Mouse (Mus musculus) CD4-positive helper T cell, adult 2 months (primary cell): ENCODE results near the gene Lctl.
A peak's percentile ranks its signal among the peaks of the same experiment; 100 is the strongest.
"Not testable (repeated sequence)": the region's sequence is repeated elsewhere in the genome, so short reads cannot be mapped to it uniquely, and the experiment has no call there.

Experiments
- DNase-seq: peaks from one replicate; pipeline ENCODE4 v3.0.0-alpha.2; 2012; ENCODE audit warnings: low read depth, missing footprints, low spot score

Lctl gene

GRCm38 (mm10) chr9:64119898-64120297 lies 3.0 kb downstream of the Lctl start:
- peak; percentile 38 for DNase-seq

- DNase-seq, result no peak
These were observed 3.8 kb downstream of the Lctl start for GRCm38 (mm10) chr9:64120584-64121277.

- DNase-seq, result no peak
These were observed 5.7 kb downstream of the Lctl start for GRCm38 (mm10) chr9:64122601-64123000.

- not testable (repeated sequence) for DNase-seq
These were observed 7.9 kb downstream of the Lctl start for GRCm38 (mm10) chr9:64124846-64125245.

DNA sequence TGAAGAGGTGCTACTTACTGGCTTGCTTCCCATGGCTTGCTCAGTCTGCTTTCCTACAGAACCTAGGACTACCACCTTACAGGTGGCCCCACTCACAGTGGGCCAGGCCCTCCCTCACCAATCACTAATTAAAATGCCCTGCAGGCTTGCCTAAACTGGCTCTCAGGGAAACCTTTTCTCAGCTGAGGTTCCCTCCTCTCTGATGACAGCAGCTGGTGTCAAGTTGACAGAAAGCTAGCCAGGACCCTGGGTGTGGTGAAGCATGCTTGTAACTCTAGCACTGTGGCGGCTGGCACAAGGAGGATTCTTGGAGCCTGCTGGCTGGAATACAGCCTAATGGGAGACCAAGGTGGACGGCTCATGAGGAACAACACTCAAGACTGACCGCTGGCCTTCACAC lies 8.4 kb downstream of the Lctl start:
- DNase-seq, result no peak

DNA sequence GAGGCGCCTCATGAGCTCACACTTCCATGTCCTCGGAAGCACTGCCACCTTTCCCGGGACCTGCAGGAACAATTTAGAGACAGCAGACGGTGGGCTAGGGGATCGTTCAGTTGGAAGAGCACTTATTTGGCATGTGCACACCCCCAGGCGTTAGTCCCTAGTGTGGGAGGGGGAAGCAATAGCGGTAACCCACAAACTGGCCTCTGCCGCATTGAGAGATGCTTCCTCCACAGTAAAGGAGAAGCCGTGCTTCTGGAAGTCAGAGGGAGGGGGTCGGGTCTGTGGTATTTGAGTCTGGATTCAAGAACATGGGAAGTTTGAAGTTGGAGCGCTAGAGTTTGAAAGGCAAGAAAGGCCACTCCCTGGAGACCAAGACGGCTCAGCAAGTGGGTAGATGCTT lies 9.2 kb downstream of the Lctl start:
- DNase-seq, result no peak

DNA sequence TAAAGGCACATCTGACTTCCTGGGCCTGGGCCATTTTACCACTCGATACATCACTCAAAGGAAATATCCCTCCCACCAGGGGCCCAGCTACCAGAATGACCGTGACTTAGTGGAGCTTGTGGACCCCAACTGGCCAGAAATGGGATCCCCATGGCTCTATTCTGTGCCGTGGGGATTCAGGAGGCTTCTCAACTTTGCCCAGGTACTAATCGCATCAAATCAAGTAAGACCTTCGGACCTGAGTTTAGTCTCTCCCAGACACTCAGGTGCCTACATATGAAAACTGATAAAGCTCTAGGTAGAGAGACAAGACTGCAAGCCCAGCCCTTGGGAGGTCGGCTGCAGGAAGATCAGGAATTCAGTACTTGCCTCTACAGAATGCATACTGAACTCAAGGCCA lies 14.7 kb downstream of the Lctl start:
- DNase-seq, result no peak

DNA sequence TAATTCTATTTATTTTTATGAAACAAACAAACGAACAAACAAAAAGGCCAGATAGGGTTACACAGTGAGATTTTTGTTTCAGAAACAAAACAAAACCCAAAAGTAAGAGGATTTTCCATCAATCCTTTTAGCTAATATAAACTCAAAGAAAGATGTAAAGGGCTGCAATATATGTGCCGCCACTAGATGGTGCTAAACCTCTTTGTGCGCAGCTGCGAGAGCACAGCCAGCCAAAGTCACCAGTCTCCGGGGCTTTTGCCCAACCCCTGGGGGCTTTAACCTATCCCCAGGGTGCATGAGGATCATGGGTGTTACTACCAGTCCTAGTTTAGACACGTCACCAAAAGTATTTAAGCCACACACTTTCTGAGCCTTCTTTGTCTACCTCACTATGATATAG lies 21.9 kb downstream of the Lctl start:
- peak; percentile 62 for DNase-seq

DNA sequence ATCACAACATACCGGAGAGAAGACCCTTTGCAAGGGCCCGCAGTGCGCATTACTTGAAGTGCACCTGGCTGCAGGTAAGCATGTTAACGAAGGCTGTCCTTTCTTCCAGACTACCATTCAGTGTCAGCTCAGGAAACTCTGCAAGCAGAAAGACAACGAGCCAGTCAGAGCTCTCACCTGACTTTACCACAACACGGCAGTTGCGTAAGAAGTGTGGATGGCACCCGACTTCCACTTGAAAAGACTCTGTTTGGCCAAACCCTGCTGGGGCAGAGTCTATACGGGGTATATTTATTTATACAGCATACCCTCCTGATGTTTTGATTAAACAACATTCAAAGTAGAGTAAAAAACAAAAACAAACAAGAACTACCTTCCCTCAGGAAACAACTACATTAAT lies 22.9 kb downstream of the Lctl start:
- DNase-seq, result no peak

- DNase-seq, result no peak
These were observed 39.7 kb downstream of the Lctl start for GRCm38 (mm10) chr9:64156641-64157040.

DNA sequence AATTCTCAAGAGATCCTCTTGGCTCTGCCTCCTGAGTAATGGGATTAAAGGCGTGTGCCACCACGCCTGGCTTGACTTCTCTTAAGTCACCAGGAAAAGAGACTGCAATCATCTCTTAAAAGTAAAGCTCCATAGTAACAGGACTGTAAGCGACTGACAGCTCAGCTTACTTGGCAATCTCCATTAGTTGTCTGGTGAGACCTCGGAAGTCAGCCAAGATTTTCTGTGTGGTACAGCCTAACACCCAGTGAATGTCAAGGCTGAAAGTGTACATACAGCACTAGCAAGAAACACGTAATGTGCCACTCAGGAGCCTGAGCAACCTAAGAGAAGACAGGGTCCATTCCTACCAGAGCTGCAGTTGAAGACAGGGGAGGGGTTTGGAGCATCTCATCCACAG lies 43.5 kb downstream of the Lctl start:
- no peak for DNase-seq

- not testable (repeated sequence) for DNase-seq
These were observed 53.0 kb downstream of the Lctl start for GRCm38 (mm10) chr9:64169967-64170366.

GRCm38 (mm10) chr9:64172145-64172815 lies 55.3 kb downstream of the Lctl start:
- no peak for DNase-seq

DNA sequence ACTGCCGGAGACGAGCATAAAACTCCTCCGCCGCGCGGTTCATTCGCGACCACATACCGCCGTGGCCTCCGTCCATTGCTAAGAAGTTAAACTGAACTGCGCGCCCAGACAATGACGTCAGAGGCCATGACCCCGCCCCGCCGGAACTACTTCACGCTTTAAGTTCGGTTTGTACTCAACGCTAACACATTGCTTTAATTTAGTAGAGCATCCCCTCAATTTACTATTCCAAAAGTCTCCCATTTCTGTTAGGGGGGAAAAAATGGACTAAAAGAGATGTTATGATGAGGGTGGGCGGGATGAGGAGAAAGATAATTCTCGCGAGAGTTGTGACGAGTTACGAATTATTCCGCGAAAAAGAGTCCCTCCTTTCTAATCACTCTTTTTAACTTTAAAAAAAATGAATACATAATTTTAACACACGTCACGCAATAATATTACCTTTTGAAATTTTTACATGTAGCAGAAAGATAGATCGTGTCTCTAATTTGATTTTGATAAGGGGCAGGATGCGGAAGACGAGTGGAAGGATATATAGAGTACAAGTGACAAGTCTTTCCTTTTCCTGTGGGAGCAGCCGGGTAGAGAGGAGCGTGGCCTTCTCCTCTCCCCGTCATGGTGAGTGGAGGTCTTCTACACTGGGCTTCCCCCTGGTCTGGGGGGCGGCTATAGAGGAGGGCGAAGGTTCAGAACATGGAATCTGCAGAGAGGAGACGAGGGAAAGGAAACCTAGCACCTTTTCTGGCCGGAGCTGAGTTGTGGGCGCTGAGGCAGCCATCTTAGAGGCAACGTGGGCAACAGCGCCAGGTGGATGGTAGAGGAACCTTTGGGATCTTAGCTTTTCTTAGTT lies 56.1 kb downstream of the Lctl start, which contains the start of the genes Zwilch and Rpl4:
TSS of gene Zwilch (minus strand) at position 289 of the 850 bp plus-strand sequence.
TSS of gene Rpl4 (plus strand) at position 560 of the 850 bp plus-strand sequence.
- DNase-seq, result peak; percentile 90

GRCm38 (mm10) chr9:64173666-64174220 lies 56.8 kb downstream of the Lctl start:
- DNase-seq, result no peak

DNA sequence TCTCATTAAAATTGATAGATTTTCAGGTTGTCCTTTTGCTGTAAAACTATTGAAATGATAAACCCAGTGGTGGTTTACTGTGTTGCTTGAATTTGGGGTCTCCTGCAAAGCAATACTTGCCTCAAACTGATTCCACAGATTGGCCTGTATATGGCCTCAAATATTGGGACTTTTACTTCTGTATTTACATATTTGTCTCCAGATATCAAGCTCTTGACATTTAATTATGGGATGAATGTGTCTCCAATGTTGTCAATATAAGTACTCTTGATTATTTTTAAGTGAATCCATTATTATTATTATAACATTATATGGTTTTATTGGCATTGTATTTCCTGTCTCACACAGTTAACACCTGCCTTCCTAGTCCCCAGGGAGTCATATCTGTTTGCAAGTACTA lies 57.4 kb downstream of the Lctl start:
- no peak for DNase-seq

DNA sequence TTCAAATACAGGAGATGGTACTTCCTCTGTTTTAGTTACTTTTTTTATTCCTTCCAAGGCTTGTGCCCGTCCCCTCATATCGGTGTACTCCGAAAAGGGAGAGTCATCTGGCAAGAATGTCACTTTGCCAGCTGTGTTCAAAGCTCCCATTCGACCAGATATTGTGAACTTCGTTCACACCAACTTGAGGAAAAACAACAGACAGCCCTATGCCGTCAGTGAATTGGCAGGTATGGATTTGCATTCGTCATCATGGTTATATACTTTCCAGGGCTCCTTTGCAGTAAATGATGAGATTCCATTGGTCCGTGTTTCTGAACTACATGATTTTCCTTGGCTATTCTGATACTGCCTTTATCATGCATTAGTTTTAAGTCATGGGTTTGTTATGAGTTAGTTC lies 57.8 kb downstream of the Lctl start:
- no peak for DNase-seq

DNA sequence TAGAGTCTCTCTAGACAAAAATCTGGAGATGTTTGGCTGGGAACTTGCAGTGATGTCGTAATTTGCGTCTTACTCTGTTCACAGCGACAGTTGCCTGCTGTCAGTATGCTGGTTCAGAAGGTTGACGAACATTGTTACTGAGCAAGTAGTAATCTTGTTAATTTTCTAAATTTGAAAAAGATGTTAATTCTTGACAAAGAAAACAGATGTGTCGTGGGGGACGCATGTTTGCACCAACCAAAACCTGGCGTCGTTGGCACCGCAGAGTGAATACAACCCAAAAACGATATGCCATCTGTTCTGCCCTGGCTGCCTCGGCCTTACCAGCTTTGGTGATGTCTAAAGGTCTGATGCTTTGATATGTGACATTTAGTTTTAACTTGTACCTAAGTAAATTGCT lies 58.4 kb downstream of the Lctl start:
- DNase-seq, result no peak

- peak; percentile 47 for DNase-seq
These were observed 61.6 kb downstream of the Lctl start for GRCm38 (mm10) chr9:64178610-64178973.

- peak; percentile 97 for DNase-seq
These were observed 62.2 kb downstream of the Lctl start, which contains the start of gene Snapc5 for GRCm38 (mm10) chr9:64178974-64179646. Gene Snapc5 (plus strand): TSS chr9:64179274.

DNA sequence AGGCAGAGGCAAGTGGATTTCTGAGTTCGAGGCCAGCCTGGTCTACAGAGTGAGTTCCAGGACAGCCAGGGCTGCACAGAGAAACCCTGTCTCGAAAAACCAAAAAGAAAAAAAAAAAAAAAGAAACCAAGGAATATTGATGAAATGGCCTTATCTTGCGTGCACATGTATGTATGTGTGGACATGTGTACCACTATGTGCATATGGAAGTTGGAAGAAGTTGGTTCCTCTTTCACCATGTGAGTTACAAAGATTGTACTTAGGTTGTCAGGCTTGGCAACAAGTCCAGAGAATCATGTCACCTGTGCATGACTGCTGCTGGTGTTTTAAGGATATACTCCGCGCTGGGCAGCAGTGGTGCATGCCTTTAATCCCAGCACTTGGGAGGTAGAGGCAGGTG lies 66.3 kb downstream of the Lctl start:
- not testable (repeated sequence) for DNase-seq
